Mouse (Mus musculus): ENCODE results near the gene Tmem254a. TPM values are rescaled to one million over a fixed set of nuclear protein-coding genes. Genes with fewer than 3 reads are reported as not detected.
"Not testable (repeated sequence)": the region's sequence is repeated elsewhere in the genome, so short reads cannot be mapped to it uniquely, and the experiment has no call there.

Tmem254a gene
- polyA plus RNA-seq, 1 experiment from 2014 or later = 3.7 TPM

DNA sequence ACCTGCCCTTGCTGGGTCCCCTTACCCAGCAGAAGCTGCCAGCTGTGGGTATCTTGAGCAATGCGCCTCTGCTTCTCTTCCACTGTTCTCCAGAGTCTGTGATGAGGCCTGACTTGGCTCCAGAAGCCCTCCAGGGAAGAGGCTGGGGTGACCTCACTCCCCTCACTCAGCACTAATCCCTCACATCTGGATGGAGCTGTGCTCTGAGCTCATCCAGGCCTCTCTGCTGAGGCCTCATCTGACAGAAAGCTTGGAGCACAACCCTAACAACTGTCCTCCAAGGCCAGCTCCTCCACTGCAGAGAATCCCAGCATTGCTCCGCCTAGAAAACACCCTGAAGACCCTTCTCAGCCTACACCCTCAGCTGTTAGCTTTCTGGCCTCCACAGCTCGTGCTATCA is 32.9 kb downstream of the Tmem254a start:
- H3K36me3 ChIP-seq; ATAC-seq (ENCODE audit: insufficient number of reproducible peaks, insufficient read depth, low FRiP score, low TSS enrichment); H3K27me3 ChIP-seq; H3K4me1 ChIP-seq; H3K27ac ChIP-seq; H3K9ac ChIP-seq; H3K4me3 ChIP-seq; H3K9me3 ChIP-seq; H3K4me2 ChIP-seq (replicated peaks): not testable (repeated sequence)
- WGBS = no CpG with 5 or more reads among the region's 3 CpGs

DNA sequence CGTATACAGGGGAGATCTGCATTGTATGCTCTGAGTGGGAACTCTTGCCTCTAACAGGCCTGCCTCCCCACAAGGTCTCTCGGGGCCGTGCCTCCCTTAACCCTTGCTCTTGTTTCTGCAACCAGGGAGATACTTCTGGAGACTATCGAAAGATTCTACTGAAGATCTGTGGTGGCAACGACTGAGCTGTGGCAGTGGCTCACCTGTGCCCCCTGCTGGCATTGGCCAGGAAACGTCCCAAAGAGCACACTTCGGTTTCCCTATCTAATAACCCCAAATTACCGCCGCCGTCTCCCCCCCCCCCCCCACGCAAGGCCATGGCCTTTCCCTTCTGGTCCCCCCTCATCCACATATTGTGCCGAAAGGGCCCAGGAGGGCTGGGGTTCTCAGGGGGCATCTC is 41.6 kb downstream of the Tmem254a start:
- H3K27me3 ChIP-seq; H3K4me1 ChIP-seq; H3K27ac ChIP-seq; H3K9ac ChIP-seq; H3K9me3 ChIP-seq; ATAC-seq (ENCODE audit: insufficient number of reproducible peaks, insufficient read depth, low FRiP score, low TSS enrichment); H3K4me3 ChIP-seq; H3K4me2 ChIP-seq (replicated peaks); H3K36me3 ChIP-seq: not testable (repeated sequence)
- no CpG with 5 or more reads among the region's 12 CpGs for WGBS

DNA sequence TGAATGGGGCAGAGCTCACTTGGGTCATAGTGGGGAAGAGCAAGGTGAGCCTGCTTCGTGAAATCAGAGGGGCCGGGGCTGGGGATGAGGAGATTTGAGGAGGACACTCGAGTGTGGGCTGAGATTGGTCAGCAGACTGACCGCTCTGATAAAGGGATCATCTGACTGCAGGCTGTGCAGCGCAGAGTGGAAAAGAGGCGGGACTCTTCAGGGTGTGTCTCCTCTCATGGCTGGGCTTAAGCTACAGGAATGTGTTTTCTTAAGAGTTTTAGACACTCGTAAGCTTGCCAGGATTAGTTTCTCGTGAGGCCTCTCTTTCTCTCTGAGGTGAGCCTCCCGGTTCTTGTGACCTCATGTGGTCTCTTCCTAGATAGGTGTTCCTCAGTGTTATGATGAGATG is 45.7 kb downstream of the Tmem254a start:
- H3K9me3 ChIP-seq; H3K27ac ChIP-seq; H3K9ac ChIP-seq; H3K4me2 ChIP-seq (replicated peaks); H3K36me3 ChIP-seq; H3K27me3 ChIP-seq; H3K4me3 ChIP-seq; H3K4me1 ChIP-seq; ATAC-seq (ENCODE audit: insufficient number of reproducible peaks, insufficient read depth, low FRiP score, low TSS enrichment): not testable (repeated sequence)
- no CpG with 5 or more reads among the region's 9 CpGs for WGBS

DNA sequence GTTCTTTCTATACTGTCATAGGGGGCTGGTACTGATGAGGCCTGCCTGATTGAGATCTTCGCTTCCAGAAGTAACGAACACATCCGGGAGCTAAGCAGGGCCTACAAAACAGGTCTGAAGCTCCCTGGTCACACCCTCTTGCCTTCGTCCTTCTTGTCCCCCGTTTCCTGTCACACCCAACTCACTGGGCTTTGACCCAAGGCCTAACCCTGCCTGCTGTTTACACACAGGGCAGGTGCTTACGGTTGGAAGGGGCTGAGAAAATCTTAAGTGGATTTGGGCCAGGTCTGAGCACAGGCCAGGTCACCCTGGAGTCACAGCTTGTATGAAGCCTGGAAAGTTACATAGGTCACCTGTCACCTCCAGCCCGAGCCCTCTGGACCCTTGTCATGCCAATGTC is 50.8 kb downstream of the Tmem254a start:
- not testable (repeated sequence) for H3K4me3 ChIP-seq; H3K9me3 ChIP-seq; H3K4me1 ChIP-seq; H3K9ac ChIP-seq; H3K27ac ChIP-seq; H3K36me3 ChIP-seq; ATAC-seq (ENCODE audit: insufficient number of reproducible peaks, insufficient read depth, low FRiP score, low TSS enrichment); H3K4me2 ChIP-seq (replicated peaks); H3K27me3 ChIP-seq
- no CpG with 5 or more reads among the region's 7 CpGs for WGBS

Other genes with a start within 250 kb of the Tmem254a start
- gene Ppif, start 233.5 kb downstream of the Tmem254a start, polyA plus RNA-seq (2016; fragmentation: Nextera tagmentation; extraction: Ambion mirVana) = 27.6 and 30.3 TPM in 2 replicates
- gene Zcchc24, start 158.6 kb downstream of the Tmem254a start, polyA plus RNA-seq (2016; fragmentation: Nextera tagmentation; extraction: Ambion mirVana) = 47.3 and 47.4 TPM in 2 replicates
- 9.8 and 14.4 TPM in 2 replicates for gene Anxa11, start 85.5 kb downstream of the Tmem254a start, polyA plus RNA-seq (2016; fragmentation: Nextera tagmentation; extraction: Ambion mirVana)
- 0.24 TPM in 1 of 2 replicates, not detected in the other for gene Plac9a, start 24.6 kb downstream of the Tmem254a start, polyA plus RNA-seq (2016; fragmentation: Nextera tagmentation; extraction: Ambion mirVana)
- gene Cphx1, start 10.6 kb upstream of the Tmem254a start, polyA plus RNA-seq (2016; fragmentation: Nextera tagmentation; extraction: Ambion mirVana) = not detected in 2 replicates
- gene Duxbl1, start 50.9 kb upstream of the Tmem254a start, polyA plus RNA-seq (2016; fragmentation: Nextera tagmentation; extraction: Ambion mirVana) = 3.5 and 3.9 TPM in 2 replicates
- gene Gm9780, start 115.0 kb upstream of the Tmem254a start, polyA plus RNA-seq (2016; fragmentation: Nextera tagmentation; extraction: Ambion mirVana) = 2.7 and 5.9 TPM in 2 replicates
- 26.6 and 29.4 TPM in 2 replicates for gene Tmem254c, start 139.7 kb upstream of the Tmem254a start, polyA plus RNA-seq (2016; fragmentation: Nextera tagmentation; extraction: Ambion mirVana)
- not detected in 2 replicates for gene Cphx2, start 153.8 kb upstream of the Tmem254a start, polyA plus RNA-seq (2016; fragmentation: Nextera tagmentation; extraction: Ambion mirVana)
- gene Cphx3, start 154.6 kb upstream of the Tmem254a start, polyA plus RNA-seq (2016; fragmentation: Nextera tagmentation; extraction: Ambion mirVana) = not detected in 2 replicates
- 3.4 TPM in 1 of 2 replicates, not detected in the other for gene Duxbl2, start 190.7 kb upstream of the Tmem254a start, polyA plus RNA-seq (2016; fragmentation: Nextera tagmentation; extraction: Ambion mirVana)